Mouse (Mus musculus): ENCODE results near the gene Itga6. TPM values are rescaled to one million over a fixed set of nuclear protein-coding genes. Genes with fewer than 3 reads are reported as not detected.

The Itga6 gene
- polyA plus RNA-seq, 1 experiment from 2014 or later: 75.1 TPM

GRCm38 (mm10) chr2:71873474-71874322, 128.3 kb downstream of the Itga6 start:
- peak; percentile 78 for ATAC-seq (ENCODE audit: low FRiP score, low TSS enrichment)
- no peaks in the 10 kb centered on the region for H3K36me3 ChIP-seq (ENCODE audit: insufficient read depth, low read length)
- H3K9me3 ChIP-seq (ENCODE audit: low read length): no peaks in the 10 kb centered on the region
- peaks cover 12% of the 10 kb centered on the region; the same call in 1 of the 2 replicates for H3K4me1 ChIP-seq (ENCODE audit: insufficient read depth, low read length)
- no peaks in the 10 kb centered on the region for H3K27me3 ChIP-seq (ENCODE audit: insufficient read depth, low read length)
- H3K4me3 ChIP-seq (ENCODE audit: low read length): peak overlapping the region; percentile 78
- H3K27ac ChIP-seq (ENCODE audit: low read length): peak overlapping the region; percentile 92
- H3K9ac ChIP-seq (replicated peaks; ENCODE audit: low read length): peak overlapping the region; percentile 87
- 3% methylated on average over 50 of the region's 51 CpGs for WGBS
- H3K4me2 ChIP-seq (replicated peaks; ENCODE audit: low read depth, low read length): peak overlapping the region; percentile 96

- Histone ChIP-seq H3K27ac (ENCODE audit: low read length) (no peak overlapping the region), H3K4me1 (ENCODE audit: insufficient read depth, low read length) (peaks cover 12% of the 10 kb centered on the region; the same call in 1 of the 2 replicates)
These were observed 129.0 kb downstream of the Itga6 start for GRCm38 (mm10) chr2:71874422-71874821.

GRCm38 (mm10) chr2:71874836-71875235, 129.4 kb downstream of the Itga6 start:
- no peaks in the 10 kb centered on the region for H3K36me3 ChIP-seq (ENCODE audit: insufficient read depth, low read length)
- H3K9ac ChIP-seq (replicated peaks; ENCODE audit: low read length): no peak overlapping the region
- H3K4me2 ChIP-seq (replicated peaks; ENCODE audit: low read depth, low read length): no peak overlapping the region
- H3K9me3 ChIP-seq (ENCODE audit: low read length): no peaks in the 10 kb centered on the region
- no peak for ATAC-seq (ENCODE audit: low FRiP score, low TSS enrichment)
- H3K27ac ChIP-seq (ENCODE audit: low read length): no peak overlapping the region
- H3K27me3 ChIP-seq (ENCODE audit: insufficient read depth, low read length): no peaks in the 10 kb centered on the region
- no peak overlapping the region for H3K4me3 ChIP-seq (ENCODE audit: low read length)
- peaks cover 12% of the 10 kb centered on the region; the same call in 1 of the 2 replicates for H3K4me1 ChIP-seq (ENCODE audit: insufficient read depth, low read length)
- WGBS: 88% methylated on average over 2 of the region's 2 CpGs

More at GRCm38 (mm10) chr2:71874422-71874821, 129.0 kb downstream of the Itga6 start:
- H3K9me3 ChIP-seq (ENCODE audit: low read length): no peaks in the 10 kb centered on the region
- 84% methylated on average over 2 of the region's 2 CpGs for WGBS
- peak overlapping the region; percentile 96 for H3K4me2 ChIP-seq (replicated peaks; ENCODE audit: low read depth, low read length)
- H3K4me3 ChIP-seq (ENCODE audit: low read length): no peak overlapping the region; the same call in 1 of the 2 replicates
- no peaks in the 10 kb centered on the region for H3K27me3 ChIP-seq (ENCODE audit: insufficient read depth, low read length)
- ATAC-seq (ENCODE audit: low FRiP score, low TSS enrichment): no peak
- no peaks in the 10 kb centered on the region for H3K36me3 ChIP-seq (ENCODE audit: insufficient read depth, low read length)
- no peak overlapping the region for H3K9ac ChIP-seq (replicated peaks; ENCODE audit: low read length)

DNA sequence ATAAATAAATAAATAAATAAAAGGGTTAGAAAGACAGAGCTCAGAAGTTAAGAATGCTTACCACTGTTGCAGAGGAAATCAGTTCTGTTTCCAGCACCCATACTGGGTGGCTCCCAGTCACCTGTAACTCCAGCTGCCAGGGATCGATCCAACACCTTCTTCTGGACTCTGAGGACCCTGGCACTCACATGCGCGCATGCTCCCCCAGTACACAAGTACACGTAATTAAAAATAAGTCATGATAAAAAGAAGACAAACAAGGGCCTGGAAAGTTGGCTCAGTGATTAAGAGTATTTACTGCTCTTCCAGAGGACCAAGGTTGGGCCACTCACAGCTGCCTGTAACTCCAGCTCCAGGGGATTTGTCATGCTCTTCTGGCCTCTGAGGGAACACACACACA, 132.4 kb downstream of the Itga6 start:
- no peaks in the 10 kb centered on the region for H3K9me3 ChIP-seq (ENCODE audit: low read length)
- peaks cover 12% of the 10 kb centered on the region; the same call in 1 of the 2 replicates for H3K36me3 ChIP-seq (ENCODE audit: insufficient read depth, low read length)
- 97% methylated on average over 4 of the region's 4 CpGs for WGBS
- H3K4me1 ChIP-seq (ENCODE audit: insufficient read depth, low read length): peaks cover 7% of the 10 kb centered on the region; the same call in 1 of the 2 replicates
- ATAC-seq (ENCODE audit: low FRiP score, low TSS enrichment): no peak
- H3K4me3 ChIP-seq (ENCODE audit: low read length): no peak overlapping the region
- no peaks in the 10 kb centered on the region for H3K27me3 ChIP-seq (ENCODE audit: insufficient read depth, low read length)
- H3K9ac ChIP-seq (replicated peaks; ENCODE audit: low read length): no peak overlapping the region
- no peak overlapping the region for H3K4me2 ChIP-seq (replicated peaks; ENCODE audit: low read depth, low read length)
- no peak overlapping the region for H3K27ac ChIP-seq (ENCODE audit: low read length)

- WGBS: 63% methylated on average over 2 of the region's 2 CpGs
- Histone ChIP-seq H3K4me2 (replicated peaks; ENCODE audit: low read depth, low read length) (no peak overlapping the region), H3K27me3 (ENCODE audit: insufficient read depth, low read length) (no peaks in the 10 kb centered on the region), H3K27ac (ENCODE audit: low read length) (no peak overlapping the region), H3K36me3 (ENCODE audit: insufficient read depth, low read length) (peaks cover 12% of the 10 kb centered on the region; the same call in 1 of the 2 replicates), H3K4me1 (ENCODE audit: insufficient read depth, low read length) (peaks cover 7% of the 10 kb centered on the region; the same call in 1 of the 2 replicates), H3K9me3 (ENCODE audit: low read length) (no peaks in the 10 kb centered on the region), H3K4me3 (ENCODE audit: low read length) (no peak overlapping the region), H3K9ac (replicated peaks; ENCODE audit: low read length) (no peak overlapping the region)
- ATAC-seq (ENCODE audit: low FRiP score, low TSS enrichment): no peak
These were observed 133.0 kb downstream of the Itga6 start for GRCm38 (mm10) chr2:71878441-71878840.

GRCm38 (mm10) chr2:71878943-71879342, 133.5 kb downstream of the Itga6 start:
- Histone ChIP-seq H3K9me3 (ENCODE audit: low read length) (no peaks in the 10 kb centered on the region), H3K9ac (replicated peaks; ENCODE audit: low read length) (no peak overlapping the region), H3K36me3 (ENCODE audit: insufficient read depth, low read length) (peaks cover 13% of the 10 kb centered on the region; the same call in 1 of the 2 replicates), H3K4me3 (ENCODE audit: low read length) (no peak overlapping the region), H3K27ac (ENCODE audit: low read length) (no peak overlapping the region), H3K27me3 (ENCODE audit: insufficient read depth, low read length) (no peaks in the 10 kb centered on the region), H3K4me1 (ENCODE audit: insufficient read depth, low read length) (peaks cover 3% of the 10 kb centered on the region; the same call in 1 of the 2 replicates), H3K4me2 (replicated peaks; ENCODE audit: low read depth, low read length) (no peak overlapping the region)
- no peak for ATAC-seq (ENCODE audit: low FRiP score, low TSS enrichment)

- Histone ChIP-seq H3K4me2 (replicated peaks; ENCODE audit: low read depth, low read length) (no peak overlapping the region), H3K9ac (replicated peaks; ENCODE audit: low read length) (no peak overlapping the region), H3K36me3 (ENCODE audit: insufficient read depth, low read length) (peaks cover 20% of the 10 kb centered on the region; the same call in 1 of the 2 replicates), H3K27me3 (ENCODE audit: insufficient read depth, low read length) (no peaks in the 10 kb centered on the region), H3K27ac (ENCODE audit: low read length) (no peak overlapping the region), H3K4me3 (ENCODE audit: low read length) (no peak overlapping the region), H3K9me3 (ENCODE audit: low read length) (no peaks in the 10 kb centered on the region), H3K4me1 (ENCODE audit: insufficient read depth, low read length) (no peaks in the 10 kb centered on the region)
- ATAC-seq (ENCODE audit: low FRiP score, low TSS enrichment): no peak
- 90% methylated on average over 19 of the region's 19 CpGs for WGBS
These were observed 137.7 kb downstream of the Itga6 start for GRCm38 (mm10) chr2:71882914-71883651.

- Histone ChIP-seq H3K36me3 (ENCODE audit: insufficient read depth, low read length) (peaks cover 21% of the 10 kb centered on the region; the same call in 1 of the 2 replicates), H3K9ac (replicated peaks; ENCODE audit: low read length) (no peak overlapping the region), H3K4me2 (replicated peaks; ENCODE audit: low read depth, low read length) (no peak overlapping the region), H3K27ac (ENCODE audit: low read length) (no peak overlapping the region), H3K27me3 (ENCODE audit: insufficient read depth, low read length) (no peaks in the 10 kb centered on the region), H3K4me3 (ENCODE audit: low read length) (no peak overlapping the region), H3K9me3 (ENCODE audit: low read length) (no peaks in the 10 kb centered on the region), H3K4me1 (ENCODE audit: insufficient read depth, low read length) (no peaks in the 10 kb centered on the region)
- no peak for ATAC-seq (ENCODE audit: low FRiP score, low TSS enrichment)
- 92% methylated on average over 4 of the region's 4 CpGs for WGBS
These were observed 141.9 kb downstream of the Itga6 start for GRCm38 (mm10) chr2:71887269-71887668.

GRCm38 (mm10) chr2:71888437-71888836, 143.0 kb downstream of the Itga6 start:
- H3K4me3 ChIP-seq (ENCODE audit: low read length): no peak overlapping the region
- no peak overlapping the region for H3K9ac ChIP-seq (replicated peaks; ENCODE audit: low read length)
- no peaks in the 10 kb centered on the region for H3K9me3 ChIP-seq (ENCODE audit: low read length)
- no peaks in the 10 kb centered on the region for H3K27me3 ChIP-seq (ENCODE audit: insufficient read depth, low read length)
- H3K4me2 ChIP-seq (replicated peaks; ENCODE audit: low read depth, low read length): no peak overlapping the region
- no peak for ATAC-seq (ENCODE audit: low FRiP score, low TSS enrichment)
- H3K4me1 ChIP-seq (ENCODE audit: insufficient read depth, low read length): no peaks in the 10 kb centered on the region
- WGBS: 81% methylated on average over 4 of the region's 4 CpGs
- no peak overlapping the region for H3K27ac ChIP-seq (ENCODE audit: low read length)
- peaks cover 29% of the 10 kb centered on the region for H3K36me3 ChIP-seq (ENCODE audit: insufficient read depth, low read length)
